Mouse (Mus musculus) bone marrow, adult 2 months (tissue): Measurements from ENCODE around the gene Robo3. TPM values are rescaled to one million over a fixed set of nuclear protein-coding genes. Genes with fewer than 3 reads are reported as not detected.

Experiments
- H3K27ac ChIP-seq: fragments of 200-500 bp; 2 replicates; pipeline ENCODE4 v1.5.1; 2012; ENCODE audit warnings: low read depth, mild to moderate bottlenecking, control low read depth, inconsistent platforms, low read length; ENCODE audit not compliant: control insufficient read depth, poor library complexity, insufficient read depth
- H3K4me1 ChIP-seq: fragments of 200-500 bp; 2 replicates; pipeline ENCODE4 v1.6.1; 2011; ENCODE audit warnings: low read length; ENCODE audit not compliant: control insufficient read depth, insufficient read depth
- H3K4me3 ChIP-seq: fragments of 200-500 bp; replicated peaks from 2 replicates; pipeline ENCODE3; 2011; ENCODE audit warnings: mild to moderate bottlenecking, low read depth, low read length, control low read depth; ENCODE audit not compliant: control insufficient read depth
- CTCF ChIP-seq: fragments of 200-500 bp; IDR thresholded peaks from 2 replicates; pipeline ENCODE4 v1.5.1; 2011; ENCODE audit warnings: low read length, control low read depth; ENCODE audit not compliant: control insufficient read depth, insufficient read depth
- POLR2A ChIP-seq: fragments of 200-500 bp; IDR thresholded peaks from 2 replicates; pipeline ENCODE4 v1.6.1; 2011; ENCODE audit warnings: low read depth, mild to moderate bottlenecking, control low read depth, low read length, borderline replicate concordance; ENCODE audit not compliant: control insufficient read depth
- WGBS: fragments of 180-500 bp; shearing (Covaris S2); methylation state at CpG from one replicate; pipeline ENCODE4 v1.1.7; 2018; 5-methylcytosine and 5-hydroxymethylcytosine counted together
- polyA plus RNA-seq: library from polyadenylated mRNA; stranded (reverse); fragments of >200 nt; gene quantifications from 2 replicates; pipeline ENCODE4 v1.2.4, GENCODE M21; 2011; ENCODE audit warnings: low replicate concordance; ENCODE audit not compliant: missing spikeins, insufficient read depth, insufficient read length

Robo3 gene
- polyA plus RNA-seq, 1 experiment = 10.8 TPM

DNA sequence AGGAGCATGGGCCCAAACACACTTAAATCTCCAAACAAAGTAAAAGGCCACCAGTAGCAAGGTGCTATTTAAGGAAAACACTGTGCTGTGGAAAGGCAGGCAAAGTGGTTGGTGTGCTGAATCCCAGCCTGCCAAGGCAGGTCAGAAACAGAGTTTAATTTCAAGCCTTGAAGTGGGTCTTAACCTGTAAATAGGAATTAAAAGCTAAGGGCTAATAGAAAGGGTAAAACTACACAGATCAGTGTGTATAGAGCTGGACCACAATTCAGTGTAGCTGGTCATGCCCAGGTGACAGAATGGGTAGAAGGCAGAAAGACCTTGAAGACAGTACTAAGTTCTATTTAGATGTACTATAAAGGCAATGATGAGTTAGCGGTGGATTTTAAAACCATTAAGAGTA lies 24.1 kb upstream of the Robo3 start:
- TF ChIP-seq POLR2A = no peak
- no peak for TF ChIP-seq CTCF
- H3K27ac ChIP-seq = no peak overlapping the region
- 77% methylated on average over 1 of the region's 1 CpGs for WGBS
- H3K4me1 ChIP-seq = no peaks in the 10 kb centered on the region
- H3K4me3 ChIP-seq = no peak overlapping the region

DNA sequence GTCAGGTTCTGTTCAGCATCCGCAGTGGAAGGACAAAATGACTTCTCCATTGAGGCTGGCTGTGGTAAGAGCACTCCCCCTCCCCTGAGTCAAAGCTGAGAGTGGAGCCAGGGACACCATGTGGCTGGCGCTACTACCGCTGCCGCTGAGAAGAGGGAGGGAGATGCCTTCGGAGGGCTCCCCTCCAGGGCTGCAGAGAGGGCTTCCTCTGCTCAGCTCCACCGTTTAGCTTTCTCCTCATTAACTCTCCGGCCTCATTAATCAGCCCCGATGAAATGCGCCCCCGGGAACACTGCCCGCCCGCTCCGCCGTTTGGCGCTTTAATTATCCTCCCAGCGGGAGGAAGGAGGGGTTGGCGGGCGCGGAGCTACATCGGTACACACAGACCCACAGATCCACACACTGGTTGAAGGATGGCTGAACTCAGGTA lies 23.4 kb upstream of the Robo3 start:
- TF ChIP-seq CTCF (no peak), POLR2A (peak; percentile 27; the same call in 1 of the 2 replicates)
- no peak overlapping the region for H3K27ac ChIP-seq
- H3K4me3 ChIP-seq = no peak overlapping the region
- H3K4me1 ChIP-seq = no peaks in the 10 kb centered on the region
- under 1% methylated on average over 20 of the region's 20 CpGs for WGBS

DNA sequence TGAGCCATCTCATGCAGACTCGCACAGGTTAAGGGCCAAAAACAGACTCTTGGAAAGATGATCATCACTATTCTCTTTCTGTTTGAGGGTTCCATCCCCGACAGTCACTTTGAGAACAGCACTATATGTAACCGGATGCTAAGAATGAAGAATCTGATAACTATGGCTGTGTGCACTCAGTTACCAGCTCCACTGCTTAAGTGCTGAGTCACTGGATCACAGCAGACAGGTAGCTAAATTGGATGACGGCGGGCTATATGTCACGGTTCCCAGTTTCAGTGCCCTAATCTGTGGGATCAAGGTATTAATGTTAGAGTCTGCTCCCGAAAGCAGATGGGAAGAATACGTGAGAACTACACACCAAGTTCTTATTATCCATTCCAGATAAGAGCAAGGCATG lies 22.8 kb upstream of the Robo3 start:
- Histone ChIP-seq H3K4me1 (no peaks in the 10 kb centered on the region), H3K27ac (no peak overlapping the region), H3K4me3 (no peak overlapping the region)
- TF ChIP-seq POLR2A = no peak
- WGBS = 8% methylated on average over 8 of the region's 8 CpGs

DNA sequence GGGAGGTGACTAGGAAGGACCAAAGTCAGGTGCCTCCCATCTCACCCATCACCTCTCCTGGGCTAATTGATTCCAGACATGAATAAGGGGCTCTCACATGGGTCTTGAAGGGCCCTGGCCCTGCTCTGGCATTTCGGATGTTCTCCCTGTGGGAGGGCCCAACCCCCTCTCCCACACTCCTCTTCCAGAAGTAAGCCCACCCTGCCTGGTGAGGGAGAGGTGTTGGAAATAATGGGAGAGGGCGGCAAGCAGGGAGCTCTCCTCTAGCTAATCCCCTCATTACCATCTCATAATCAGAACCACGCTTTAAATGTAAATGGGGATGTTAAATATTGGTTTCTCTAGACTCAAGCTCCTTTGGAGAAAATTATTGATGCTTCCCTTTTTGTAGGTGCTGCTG lies 21.9 kb upstream of the Robo3 start:
- TF ChIP-seq CTCF = no peak
- no peak for TF ChIP-seq POLR2A
- H3K4me1 ChIP-seq = no peaks in the 10 kb centered on the region
- H3K27ac ChIP-seq = no peak overlapping the region
- H3K4me3 ChIP-seq = no peak overlapping the region
- 31% methylated on average over 3 of the region's 3 CpGs for WGBS

DNA sequence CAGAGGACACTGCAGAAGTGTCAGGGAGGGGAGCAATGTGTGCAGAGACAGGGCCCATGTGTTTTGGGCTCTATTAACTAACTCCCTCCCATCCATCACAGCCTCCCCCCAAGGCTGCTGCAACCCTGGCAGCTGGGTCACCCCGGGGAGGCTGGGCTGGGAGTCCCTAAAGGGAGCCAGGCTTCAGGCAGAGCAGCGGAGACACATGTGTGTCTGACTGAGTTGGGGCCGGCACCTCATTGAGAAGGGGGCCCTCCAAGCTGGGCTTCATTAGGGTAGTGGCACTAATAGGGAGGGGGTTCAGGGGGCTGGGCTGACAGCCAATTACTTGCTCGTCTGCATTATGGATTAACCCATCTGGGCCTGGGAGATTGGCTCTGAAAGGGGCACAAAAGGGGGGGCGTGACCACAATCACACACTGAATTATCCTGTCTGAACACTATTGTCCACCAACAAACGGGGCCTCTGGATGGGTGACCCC lies 21.0 kb upstream of the Robo3 start:
- Histone ChIP-seq H3K27ac (no peak overlapping the region), H3K4me3 (no peak overlapping the region), H3K4me1 (no peaks in the 10 kb centered on the region)
- TF ChIP-seq POLR2A (no peak), CTCF (no peak)
- WGBS = 41% methylated on average over 6 of the region's 6 CpGs

DNA sequence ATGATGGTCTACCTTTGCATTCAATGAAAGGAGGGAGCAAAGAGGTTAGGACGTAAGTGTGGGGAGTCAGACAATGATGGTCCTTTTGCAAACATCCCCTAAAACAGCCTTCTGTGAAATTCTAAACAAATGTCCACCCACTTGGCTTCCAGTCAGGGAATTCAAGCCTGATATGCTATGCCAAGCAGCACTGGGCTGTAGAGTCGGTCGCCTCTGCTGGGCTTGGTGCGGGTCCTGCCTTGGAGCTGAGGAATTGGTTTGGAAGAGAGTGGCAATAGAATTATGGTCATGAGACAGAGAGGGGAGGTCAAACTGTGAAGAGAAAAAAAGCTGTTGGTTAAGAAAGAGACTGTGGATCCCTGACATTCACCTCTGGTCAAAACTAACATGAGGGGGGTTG lies 20.3 kb upstream of the Robo3 start:
- Histone ChIP-seq H3K4me3 (no peak overlapping the region), H3K4me1 (no peaks in the 10 kb centered on the region), H3K27ac (no peak overlapping the region)
- TF ChIP-seq CTCF (no peak), POLR2A (no peak)
- 75% methylated on average over 4 of the region's 4 CpGs for WGBS

DNA sequence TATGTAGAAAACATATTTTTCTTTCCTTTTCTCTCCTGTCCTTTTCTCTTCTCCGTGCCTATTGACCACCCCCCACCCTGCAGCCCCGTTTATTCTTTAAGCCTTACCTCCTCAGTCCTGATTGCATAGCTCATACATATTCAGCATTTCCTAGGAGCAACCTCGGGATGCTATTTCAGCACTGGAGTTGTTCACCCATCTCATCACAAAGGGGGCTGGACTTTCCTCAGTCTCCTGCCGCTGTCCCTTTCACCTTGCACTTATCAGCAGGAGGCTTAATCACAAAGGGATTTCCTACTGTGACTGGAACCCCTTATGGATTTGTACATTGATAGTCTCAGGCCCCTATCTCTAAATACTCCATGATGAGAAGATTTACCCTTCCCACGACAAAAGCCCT lies 19.4 kb upstream of the Robo3 start:
- Histone ChIP-seq H3K27ac (no peak overlapping the region), H3K4me1 (no peaks in the 10 kb centered on the region), H3K4me3 (no peak overlapping the region)
- TF ChIP-seq CTCF (no peak), POLR2A (no peak)
- 5% methylated on average over 5 of the region's 5 CpGs for WGBS

DNA sequence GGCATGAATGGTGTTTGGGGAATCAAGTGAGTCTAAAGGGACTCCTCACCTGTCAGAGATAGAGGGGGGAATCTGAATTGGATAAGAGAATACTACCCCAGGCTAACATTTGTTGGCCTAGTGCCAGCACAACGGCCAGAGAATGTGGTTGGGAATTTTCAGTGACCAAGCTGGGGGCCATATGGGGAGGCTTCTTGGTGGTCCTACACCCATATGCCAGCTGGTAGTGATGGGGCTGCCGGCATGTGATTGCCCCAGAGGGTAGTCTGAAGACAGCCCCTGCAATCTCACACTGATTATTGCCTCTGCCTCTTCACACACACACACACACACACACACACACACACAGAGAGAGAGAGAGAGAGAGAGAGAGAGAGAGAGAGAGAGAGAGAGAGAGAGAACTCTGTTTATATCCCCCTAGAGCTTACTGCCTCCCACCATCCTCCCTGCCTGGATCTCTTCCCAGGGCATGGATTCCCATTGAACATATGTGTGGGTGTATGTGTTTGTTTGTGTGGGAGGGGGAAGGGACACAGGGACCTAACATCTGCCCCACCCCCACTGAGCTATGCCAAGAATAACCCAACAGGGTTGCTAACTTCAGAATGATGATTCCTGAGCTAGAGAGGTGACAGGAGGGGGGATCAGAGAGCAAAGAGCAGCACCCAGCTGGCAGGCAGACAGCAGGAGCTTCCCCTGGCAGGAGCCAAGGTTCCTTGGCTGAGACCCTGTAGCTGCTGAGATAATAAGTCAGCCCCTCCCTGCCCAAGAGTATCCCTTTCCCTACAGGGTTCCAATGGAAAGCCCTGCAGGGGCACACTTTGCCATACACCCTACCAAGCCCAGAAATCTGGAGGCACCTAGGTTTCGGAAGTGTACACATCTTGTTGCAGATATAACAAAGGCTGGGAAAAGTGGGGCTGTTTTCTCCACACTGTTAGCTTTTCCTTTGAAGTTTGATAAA lies 5.0 kb upstream of the Robo3 start:
- Histone ChIP-seq H3K4me1 (no peaks in the 10 kb centered on the region), H3K27ac (no peak overlapping the region), H3K4me3 (no peak overlapping the region)
- WGBS = 55% methylated on average over 3 of the region's 3 CpGs
- no peak for TF ChIP-seq POLR2A
- no peak for TF ChIP-seq CTCF
